Mouse (Mus musculus): ENCODE data around the gene Enoph1.

The Enoph1 gene

GRCm38 (mm10) chr5:100039602-100040142, at the start of gene Enoph1, which contains the start of gene Hnrnpdl:
Gene Enoph1, plus strand, starts transcription at chr5:100039985.
Gene Hnrnpdl, minus strand, starts transcription at chr5:100039664.
- DNase-seq (ENCODE audit: extremely low spot score, low read depth, low spot score) = no peak

- no peak for DNase-seq (ENCODE audit: extremely low spot score, low read depth, low spot score)
These were observed 45.6 kb upstream of the Enoph1 start for GRCm38 (mm10) chr5:99994166-99994565.

- no peak for DNase-seq (ENCODE audit: extremely low spot score, low read depth, low spot score)
These were observed 45.1 kb upstream of the Enoph1 start for GRCm38 (mm10) chr5:99994680-99995079.

GRCm38 (mm10) chr5:100000048-100000447, 39.7 kb upstream of the Enoph1 start:
- no peak for DNase-seq (ENCODE audit: extremely low spot score, low read depth, low spot score)

- no peak for DNase-seq (ENCODE audit: extremely low spot score, low read depth, low spot score)
These were observed 39.3 kb upstream of the Enoph1 start for GRCm38 (mm10) chr5:100000500-100000899.

- no peak for DNase-seq (ENCODE audit: extremely low spot score, low read depth, low spot score)
These were observed 35.9 kb upstream of the Enoph1 start for GRCm38 (mm10) chr5:100003895-100004294.

- DNase-seq (ENCODE audit: extremely low spot score, low read depth, low spot score) = no peak
These were observed 34.4 kb upstream of the Enoph1 start for GRCm38 (mm10) chr5:100005431-100005830.

- DNase-seq (ENCODE audit: extremely low spot score, low read depth, low spot score) = no peak
These were observed 33.9 kb upstream of the Enoph1 start for GRCm38 (mm10) chr5:100005896-100006295.

GRCm38 (mm10) chr5:100006324-100007039, 33.3 kb upstream of the Enoph1 start:
- DNase-seq (ENCODE audit: extremely low spot score, low read depth, low spot score) = no peak

GRCm38 (mm10) chr5:100007040-100007375, 32.8 kb upstream of the Enoph1 start:
- no peak for DNase-seq (ENCODE audit: extremely low spot score, low read depth, low spot score)

GRCm38 (mm10) chr5:100008485-100008884, 31.3 kb upstream of the Enoph1 start:
- DNase-seq (ENCODE audit: extremely low spot score, low read depth, low spot score) = no peak

GRCm38 (mm10) chr5:100012599-100012998, 27.2 kb upstream of the Enoph1 start:
- no peak for DNase-seq (ENCODE audit: extremely low spot score, low read depth, low spot score)

GRCm38 (mm10) chr5:100020089-100020488, 19.7 kb upstream of the Enoph1 start:
- no peak for DNase-seq (ENCODE audit: extremely low spot score, low read depth, low spot score)

GRCm38 (mm10) chr5:100024403-100024802, 15.4 kb upstream of the Enoph1 start:
- no peak for DNase-seq (ENCODE audit: extremely low spot score, low read depth, low spot score)

- DNase-seq (ENCODE audit: extremely low spot score, low read depth, low spot score) = no peak
These were observed 14.9 kb upstream of the Enoph1 start for GRCm38 (mm10) chr5:100024868-100025267.

GRCm38 (mm10) chr5:100030069-100030468, 9.7 kb upstream of the Enoph1 start:
- DNase-seq (ENCODE audit: extremely low spot score, low read depth, low spot score) = no peak

- no peak for DNase-seq (ENCODE audit: extremely low spot score, low read depth, low spot score)
These were observed 7.7 kb upstream of the Enoph1 start for GRCm38 (mm10) chr5:100032107-100032506.

GRCm38 (mm10) chr5:100032646-100033045, 7.1 kb upstream of the Enoph1 start:
- DNase-seq (ENCODE audit: extremely low spot score, low read depth, low spot score) = no peak

- no peak for DNase-seq (ENCODE audit: extremely low spot score, low read depth, low spot score)
These were observed 3.8 kb upstream of the Enoph1 start for GRCm38 (mm10) chr5:100035950-100036349.

- no peak for DNase-seq (ENCODE audit: extremely low spot score, low read depth, low spot score)
These were observed 3.1 kb upstream of the Enoph1 start for GRCm38 (mm10) chr5:100036681-100037080.

- no peak for DNase-seq (ENCODE audit: extremely low spot score, low read depth, low spot score)
These were observed 1.6 kb upstream of the Enoph1 start for GRCm38 (mm10) chr5:100037965-100038713.

Data from hindlimb bud, embryonic 11.5 days (tissue).